Mouse (Mus musculus): ENCODE data around the gene Igdcc4.

The Igdcc4 gene

GRCm38 (mm10) chr9:65111698-65112097 lies 10.4 kb downstream of the Igdcc4 start:
- DNase-seq (ENCODE audit: low read depth, low spot score): no peak

DNA sequence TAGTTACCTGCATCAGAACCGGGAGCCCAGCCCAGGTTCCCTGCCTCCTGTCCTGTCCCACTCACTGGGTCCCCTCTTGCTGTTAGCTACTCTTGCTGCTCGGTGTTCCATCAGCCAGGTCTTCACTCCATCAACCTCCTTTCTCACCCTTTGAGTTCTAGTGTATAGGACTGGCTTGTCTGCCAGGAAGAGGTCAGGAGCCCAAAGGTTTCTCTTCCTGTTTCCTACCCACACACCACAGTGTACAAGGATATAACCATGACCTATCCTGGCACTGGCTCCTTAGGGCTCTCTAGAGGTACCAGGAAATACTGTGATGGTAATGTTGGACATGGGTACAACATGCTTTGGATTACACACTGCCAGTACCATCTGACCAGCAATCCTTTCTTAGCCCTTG lies 12.4 kb downstream of the Igdcc4 start:
- DNase-seq (ENCODE audit: low read depth, low spot score): no peak

- no peak for DNase-seq (ENCODE audit: low read depth, low spot score)
Measured at GRCm38 (mm10) chr9:65115891-65116290, 14.6 kb downstream of the Igdcc4 start.

DNA sequence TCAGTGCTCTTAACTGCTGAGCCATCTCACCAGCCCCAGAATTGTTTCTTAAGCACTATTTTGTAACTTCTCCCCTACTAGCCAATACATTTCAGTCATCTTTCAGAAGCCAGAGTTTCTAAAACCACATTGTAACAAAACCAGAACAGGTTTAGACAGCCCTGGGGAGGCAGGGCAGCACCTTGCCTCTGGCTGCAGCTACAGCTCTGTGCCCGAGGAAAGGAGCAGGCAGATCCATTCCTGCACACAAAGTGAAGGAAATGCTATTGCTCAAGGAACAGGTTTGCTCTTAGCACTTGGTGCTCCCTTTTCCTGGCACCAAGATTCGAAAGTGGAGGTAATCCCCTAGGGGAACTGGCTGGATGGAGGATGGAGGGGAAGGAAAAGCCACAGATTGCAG lies 16.2 kb downstream of the Igdcc4 start:
- no peak for DNase-seq (ENCODE audit: low read depth, low spot score)

- no peak for DNase-seq (ENCODE audit: low read depth, low spot score)
Measured at GRCm38 (mm10) chr9:65120935-65121334, 19.6 kb downstream of the Igdcc4 start.

GRCm38 (mm10) chr9:65122545-65122944 lies 21.3 kb downstream of the Igdcc4 start:
- no peak for DNase-seq (ENCODE audit: low read depth, low spot score)

GRCm38 (mm10) chr9:65123552-65124168 lies 22.4 kb downstream of the Igdcc4 start:
- no peak for DNase-seq (ENCODE audit: low read depth, low spot score)

GRCm38 (mm10) chr9:65128123-65128815 lies 27.0 kb downstream of the Igdcc4 start:
- DNase-seq (ENCODE audit: low read depth, low spot score): no peak

DNA sequence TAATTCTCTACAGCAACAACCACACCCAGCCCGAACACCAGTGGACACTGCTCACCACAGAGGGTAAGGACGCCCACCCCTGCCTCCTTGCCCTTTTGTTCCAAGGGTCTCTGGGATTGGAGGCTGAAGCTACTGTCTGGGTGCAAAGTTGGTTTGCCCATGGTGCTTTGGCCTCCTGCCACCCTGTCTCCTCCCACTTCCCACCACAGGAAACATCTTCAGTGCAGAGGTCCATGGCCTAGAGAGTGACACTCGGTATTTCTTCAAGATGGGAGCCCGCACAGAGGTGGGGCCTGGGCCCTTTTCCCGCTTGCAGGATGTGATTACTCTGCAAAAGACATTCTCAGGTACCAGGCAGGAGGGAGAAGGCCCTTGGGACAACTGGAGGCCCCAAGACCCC lies 30.4 kb downstream of the Igdcc4 start:
- no peak for DNase-seq (ENCODE audit: low read depth, low spot score)

GRCm38 (mm10) chr9:65133739-65134138 lies 32.5 kb downstream of the Igdcc4 start:
- no peak for DNase-seq (ENCODE audit: low read depth, low spot score)

DNA sequence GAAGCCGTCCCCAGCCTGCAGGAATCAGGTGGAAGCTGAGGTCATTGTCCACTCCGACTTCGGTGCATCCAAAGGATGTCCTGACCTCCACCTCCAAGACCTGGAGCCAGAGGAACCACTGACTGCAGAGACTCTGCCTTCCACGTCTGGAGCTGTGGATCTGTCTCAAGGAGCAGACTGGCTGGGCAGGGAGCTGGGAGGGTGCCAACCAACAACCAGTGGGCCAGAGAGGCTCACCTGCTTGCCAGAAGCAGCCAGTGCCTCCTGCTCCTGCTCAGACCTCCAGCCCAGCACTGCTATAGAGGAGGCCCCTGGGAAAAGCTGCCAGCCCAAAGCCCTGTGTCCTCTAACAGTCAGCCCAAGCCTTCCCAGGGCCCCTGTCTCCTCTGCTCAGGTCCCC lies 33.8 kb downstream of the Igdcc4 start:
- DNase-seq (ENCODE audit: low read depth, low spot score): no peak

GRCm38 (mm10) chr9:65140491-65140890 lies 39.2 kb downstream of the Igdcc4 start:
- no peak for DNase-seq (ENCODE audit: low read depth, low spot score)

DNA sequence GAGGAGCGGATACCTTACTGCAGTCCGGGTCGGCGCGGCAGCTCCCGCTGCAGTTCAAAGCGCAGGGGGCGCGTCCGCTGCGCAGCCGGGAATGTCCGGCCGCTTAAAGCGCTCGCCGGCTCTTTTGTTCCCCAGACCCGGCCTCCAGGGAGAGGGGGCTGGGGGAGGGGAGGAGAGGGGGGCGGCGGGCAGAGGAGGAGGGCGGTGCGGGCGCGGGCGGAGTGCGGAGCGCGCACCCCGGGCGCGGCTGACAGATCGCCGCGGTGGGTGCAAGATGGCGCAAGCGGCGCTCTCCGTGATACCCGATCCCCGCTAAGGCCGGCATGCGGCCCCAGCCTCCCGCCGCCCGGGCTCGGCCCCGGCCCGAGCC lies 39.6 kb downstream of the Igdcc4 start, which contains the start of gene Igdcc3:
Gene Igdcc3, plus strand, starts transcription at position 254 of the 370 bp plus-strand sequence.
- no peak for DNase-seq (ENCODE audit: low read depth, low spot score)

DNA sequence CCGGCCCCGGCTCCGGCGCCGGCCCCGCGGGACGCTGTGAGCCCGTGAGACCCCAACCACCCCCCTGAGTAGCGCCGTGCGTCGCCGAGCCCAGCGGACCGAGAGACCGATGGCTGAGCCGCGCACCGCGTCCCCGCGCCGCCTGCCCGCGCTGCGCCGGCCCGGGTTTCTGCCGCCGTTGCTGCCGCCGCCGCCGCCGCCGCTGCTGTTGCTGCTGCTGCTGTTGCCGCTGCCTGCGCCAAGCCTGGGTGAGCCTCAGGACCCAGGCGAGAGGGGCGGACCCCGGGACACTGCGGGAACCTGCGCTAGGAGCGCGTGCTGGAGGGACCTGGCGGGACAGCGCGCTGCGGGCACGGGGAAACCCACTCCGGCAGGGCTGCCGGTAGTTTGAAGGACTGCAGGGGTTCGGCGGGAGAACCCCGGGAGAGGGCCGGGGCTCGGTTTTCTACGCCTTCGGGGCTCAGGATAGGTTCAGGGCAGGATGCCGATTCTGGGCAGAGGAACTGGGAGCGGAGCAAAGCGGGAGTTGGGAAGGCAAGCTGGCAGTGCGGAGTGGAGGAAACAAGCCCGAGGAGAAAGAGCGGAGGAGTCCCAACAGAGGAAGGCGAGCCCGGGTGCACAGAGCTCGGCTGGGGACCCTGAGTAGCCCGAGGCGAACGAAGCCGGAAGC lies 40.2 kb downstream of the Igdcc4 start:
- no peak for DNase-seq (ENCODE audit: low read depth, low spot score)

GRCm38 (mm10) chr9:65141976-65142318 lies 40.7 kb downstream of the Igdcc4 start:
- no peak for DNase-seq (ENCODE audit: low read depth, low spot score)

GRCm38 (mm10) chr9:65142399-65142798 lies 41.1 kb downstream of the Igdcc4 start:
- DNase-seq (ENCODE audit: low read depth, low spot score): no peak

- no peak for DNase-seq (ENCODE audit: low read depth, low spot score)
Measured at GRCm38 (mm10) chr9:65146001-65146400, 44.7 kb downstream of the Igdcc4 start.

DNA sequence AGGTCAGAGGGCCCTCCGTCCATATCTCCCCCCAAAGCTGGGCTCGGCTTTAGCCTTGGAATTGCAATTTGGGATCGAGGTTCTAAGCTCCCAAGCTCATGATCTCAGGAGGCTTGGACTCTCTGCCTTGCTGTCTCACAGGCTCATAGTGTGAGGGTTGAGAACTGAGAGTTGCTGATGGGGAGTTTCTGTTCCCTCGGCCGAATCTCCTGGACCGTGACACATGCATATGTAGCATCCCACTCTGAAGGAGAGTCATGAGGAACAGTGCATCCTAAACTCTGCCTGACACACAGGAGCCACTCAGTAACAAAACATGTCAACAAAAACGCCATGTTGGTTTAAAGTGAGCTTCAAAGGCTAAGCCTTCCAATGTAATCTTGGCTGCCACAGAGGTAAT lies 47.2 kb downstream of the Igdcc4 start:
- no peak for DNase-seq (ENCODE audit: low read depth, low spot score)

GRCm38 (mm10) chr9:65152711-65153330 lies 51.5 kb downstream of the Igdcc4 start:
- no peak for DNase-seq (ENCODE audit: low read depth, low spot score)

DNA sequence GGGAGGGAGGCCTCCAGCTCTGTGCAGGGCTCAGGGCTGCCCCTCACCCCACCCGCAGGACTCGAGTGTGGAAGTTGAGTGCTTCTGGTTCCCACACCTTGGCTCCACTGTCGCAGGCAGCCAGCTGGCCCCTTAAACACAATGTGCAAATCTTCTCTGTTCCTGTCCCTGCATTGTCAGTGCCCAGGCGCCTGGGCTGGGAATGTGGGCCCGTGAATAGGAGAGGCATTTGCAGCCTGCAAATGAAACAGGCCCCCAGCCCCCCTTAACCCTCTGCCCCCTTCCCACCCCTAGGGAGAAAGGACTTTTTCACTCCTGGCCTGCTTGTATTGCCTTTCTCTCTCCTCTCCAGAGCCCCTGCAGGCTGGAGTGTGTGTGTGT lies 52.0 kb downstream of the Igdcc4 start:
- no peak for DNase-seq (ENCODE audit: low read depth, low spot score)

GRCm38 (mm10) chr9:65154692-65155455 lies 53.6 kb downstream of the Igdcc4 start:
- DNase-seq (ENCODE audit: low read depth, low spot score): no peak

GRCm38 (mm10) chr9:65156604-65157003 lies 55.3 kb downstream of the Igdcc4 start:
- DNase-seq (ENCODE audit: low read depth, low spot score): no peak
